Mouse (Mus musculus): ENCODE measurements around the gene Dnajc6. TPM values are rescaled to one million over a fixed set of nuclear protein-coding genes. Genes with fewer than 3 reads are reported as not detected.

Dnajc6 gene
- polyA plus RNA-seq, 1 experiment from 2014 or later, result 66.1 TPM

GRCm38 (mm10) chr4:101510904-101511210 is 14.4 kb downstream of the Dnajc6 start:
- 77% methylated on average over 5 of the region's 5 CpGs for WGBS

GRCm38 (mm10) chr4:101511768-101512521 is 15.5 kb downstream of the Dnajc6 start:
- no peaks in the 10 kb centered on the region for H3K27me3 ChIP-seq (ENCODE audit: control insufficient read depth, insufficient read depth, low read length)
- H3K4me2 ChIP-seq (replicated peaks), result no peak overlapping the region
- H3K9me3 ChIP-seq (ENCODE audit: control insufficient read depth, low read length), result no peaks in the 10 kb centered on the region
- 90% methylated on average over 5 of the region's 5 CpGs for WGBS
- no peak overlapping the region for H3K9ac ChIP-seq
- no peak overlapping the region for H3K27ac ChIP-seq
- no peak for ATAC-seq (ENCODE audit: low FRiP score)
- peaks cover 20% of the 10 kb centered on the region for H3K4me1 ChIP-seq (replicated peaks; ENCODE audit: control insufficient read depth, insufficient read depth, low read length)
- no peak for DNase-seq (ENCODE audit: low spot score)
- H3K4me3 ChIP-seq (replicated peaks; ENCODE audit: low read length), result no peak overlapping the region
- no peaks in the 10 kb centered on the region for H3K36me3 ChIP-seq (replicated peaks; ENCODE audit: control insufficient read depth, insufficient read depth)

More at GRCm38 (mm10) chr4:101510904-101511210, 14.4 kb downstream of the Dnajc6 start:
- no peaks in the 10 kb centered on the region for H3K36me3 ChIP-seq (replicated peaks; ENCODE audit: control insufficient read depth, insufficient read depth)
- H3K4me2 ChIP-seq (replicated peaks), result no peak overlapping the region
- no peaks in the 10 kb centered on the region for H3K9me3 ChIP-seq (ENCODE audit: control insufficient read depth, low read length)
- no peak overlapping the region for H3K9ac ChIP-seq
- peaks cover 20% of the 10 kb centered on the region for H3K4me1 ChIP-seq (replicated peaks; ENCODE audit: control insufficient read depth, insufficient read depth, low read length)
- H3K27ac ChIP-seq, result no peak overlapping the region
- no peak overlapping the region for H3K4me3 ChIP-seq (replicated peaks; ENCODE audit: low read length)
- DNase-seq (ENCODE audit: low spot score), result no peak
- no peak for ATAC-seq (ENCODE audit: low FRiP score)
- H3K27me3 ChIP-seq (ENCODE audit: control insufficient read depth, insufficient read depth, low read length), result no peaks in the 10 kb centered on the region

- no peak overlapping the region for H3K27ac ChIP-seq
- DNase-seq (ENCODE audit: low spot score), result no peak
- H3K36me3 ChIP-seq (replicated peaks; ENCODE audit: control insufficient read depth, insufficient read depth), result no peaks in the 10 kb centered on the region
- ATAC-seq (ENCODE audit: low FRiP score), result no peak
- no peaks in the 10 kb centered on the region for H3K9me3 ChIP-seq (ENCODE audit: control insufficient read depth, low read length)
- no peak overlapping the region for H3K9ac ChIP-seq
- H3K4me3 ChIP-seq (replicated peaks; ENCODE audit: low read length), result no peak overlapping the region
- peaks cover 20% of the 10 kb centered on the region for H3K4me1 ChIP-seq (replicated peaks; ENCODE audit: control insufficient read depth, insufficient read depth, low read length)
- no peak overlapping the region for H3K4me2 ChIP-seq (replicated peaks)
- H3K27me3 ChIP-seq (ENCODE audit: control insufficient read depth, insufficient read depth, low read length), result no peaks in the 10 kb centered on the region
- 94% methylated on average over 3 of the region's 3 CpGs for WGBS
These were observed 16.8 kb downstream of the Dnajc6 start for GRCm38 (mm10) chr4:101513251-101513650.

- H3K4me1 ChIP-seq (replicated peaks; ENCODE audit: control insufficient read depth, insufficient read depth, low read length), result no peaks in the 10 kb centered on the region
- WGBS, result 93% methylated on average over 14 of the region's 14 CpGs
- no peak for DNase-seq (ENCODE audit: low spot score)
These were observed 19.4 kb downstream of the Dnajc6 start for GRCm38 (mm10) chr4:101515853-101516252.

GRCm38 (mm10) chr4:101516434-101517168 is 20.2 kb downstream of the Dnajc6 start:
- DNase-seq (ENCODE audit: low spot score) (no peak), ATAC-seq (ENCODE audit: low FRiP score) (no peak)
- 85% methylated on average over 17 of the region's 17 CpGs for WGBS

More at GRCm38 (mm10) chr4:101515853-101516252, 19.4 kb downstream of the Dnajc6 start:
- H3K4me2 ChIP-seq (replicated peaks), result no peak overlapping the region
- H3K4me3 ChIP-seq (replicated peaks; ENCODE audit: low read length), result no peak overlapping the region
- no peaks in the 10 kb centered on the region for H3K27me3 ChIP-seq (ENCODE audit: control insufficient read depth, insufficient read depth, low read length)
- no peak overlapping the region for H3K27ac ChIP-seq
- H3K36me3 ChIP-seq (replicated peaks; ENCODE audit: control insufficient read depth, insufficient read depth), result no peaks in the 10 kb centered on the region
- ATAC-seq (ENCODE audit: low FRiP score), result no peak
- no peaks in the 10 kb centered on the region for H3K9me3 ChIP-seq (ENCODE audit: control insufficient read depth, low read length)
- no peak overlapping the region for H3K9ac ChIP-seq

GRCm38 (mm10) chr4:101531901-101532300 is 35.5 kb downstream of the Dnajc6 start:
- no peak for ATAC-seq (ENCODE audit: low FRiP score)
- no peak overlapping the region for H3K4me2 ChIP-seq (replicated peaks)
- 85% methylated on average over 4 of the region's 4 CpGs for WGBS

More at GRCm38 (mm10) chr4:101516434-101517168, 20.2 kb downstream of the Dnajc6 start:
- no peak overlapping the region for H3K9ac ChIP-seq
- H3K9me3 ChIP-seq (ENCODE audit: control insufficient read depth, low read length), result no peaks in the 10 kb centered on the region
- no peak overlapping the region for H3K4me3 ChIP-seq (replicated peaks; ENCODE audit: low read length)
- no peak overlapping the region for H3K4me2 ChIP-seq (replicated peaks)
- H3K27me3 ChIP-seq (ENCODE audit: control insufficient read depth, insufficient read depth, low read length), result no peaks in the 10 kb centered on the region
- no peak overlapping the region for H3K27ac ChIP-seq
- no peaks in the 10 kb centered on the region for H3K4me1 ChIP-seq (replicated peaks; ENCODE audit: control insufficient read depth, insufficient read depth, low read length)
- no peaks in the 10 kb centered on the region for H3K36me3 ChIP-seq (replicated peaks; ENCODE audit: control insufficient read depth, insufficient read depth)

GRCm38 (mm10) chr4:101540516-101540915 is 44.1 kb downstream of the Dnajc6 start:
- H3K27ac ChIP-seq, result no peak overlapping the region
- no peaks in the 10 kb centered on the region for H3K9me3 ChIP-seq (ENCODE audit: control insufficient read depth, low read length)
- no peak for DNase-seq (ENCODE audit: low spot score)
- H3K27me3 ChIP-seq (ENCODE audit: control insufficient read depth, insufficient read depth, low read length), result no peaks in the 10 kb centered on the region
- no peak overlapping the region for H3K4me3 ChIP-seq (replicated peaks; ENCODE audit: low read length)
- H3K9ac ChIP-seq, result no peak overlapping the region
- no peaks in the 10 kb centered on the region for H3K36me3 ChIP-seq (replicated peaks; ENCODE audit: control insufficient read depth, insufficient read depth)
- no peak for ATAC-seq (ENCODE audit: low FRiP score)
- WGBS, result 69% methylated on average over 4 of the region's 4 CpGs
- H3K4me2 ChIP-seq (replicated peaks), result no peak overlapping the region
- no peaks in the 10 kb centered on the region for H3K4me1 ChIP-seq (replicated peaks; ENCODE audit: control insufficient read depth, insufficient read depth, low read length)

More at GRCm38 (mm10) chr4:101531901-101532300, 35.5 kb downstream of the Dnajc6 start:
- Histone ChIP-seq H3K4me3 (replicated peaks; ENCODE audit: low read length) (no peak overlapping the region), H3K36me3 (replicated peaks; ENCODE audit: control insufficient read depth, insufficient read depth) (0 out of 2 replicates have a peak, but pooled peaks cover 5% of the 10 kb centered on the region), H3K9ac (no peak overlapping the region), H3K27ac (no peak overlapping the region), H3K27me3 (ENCODE audit: control insufficient read depth, insufficient read depth, low read length) (no peaks in the 10 kb centered on the region), H3K9me3 (ENCODE audit: control insufficient read depth, low read length) (peaks cover 7% of the 10 kb centered on the region; the same call in 1 of the 2 replicates), H3K4me1 (replicated peaks; ENCODE audit: control insufficient read depth, insufficient read depth, low read length) (no peaks in the 10 kb centered on the region)
- no peak for DNase-seq (ENCODE audit: low spot score)

GRCm38 (mm10) chr4:101549958-101550591 is 53.6 kb downstream of the Dnajc6 start:
- Histone ChIP-seq H3K4me2 (replicated peaks) (peak overlapping the region; percentile 75), H3K36me3 (replicated peaks; ENCODE audit: control insufficient read depth, insufficient read depth) (no peaks in the 10 kb centered on the region), H3K27ac (peak overlapping the region; percentile 98), H3K9ac (peak overlapping the region; percentile 89), H3K4me1 (replicated peaks; ENCODE audit: control insufficient read depth, insufficient read depth, low read length) (peaks cover 32% of the 10 kb centered on the region), H3K4me3 (replicated peaks; ENCODE audit: low read length) (peak overlapping the region; percentile 76), H3K27me3 (ENCODE audit: control insufficient read depth, insufficient read depth, low read length) (no peaks in the 10 kb centered on the region), H3K9me3 (ENCODE audit: control insufficient read depth, low read length) (no peaks in the 10 kb centered on the region)
- WGBS, result under 1% methylated on average over 33 of the region's 33 CpGs
- ATAC-seq (ENCODE audit: low FRiP score), result peak; percentile 84
- peak; percentile 60 for DNase-seq (ENCODE audit: low spot score)

- H3K4me2 ChIP-seq (replicated peaks), result peak overlapping the region; percentile 75
- H3K27ac ChIP-seq, result peak overlapping the region; percentile 98
- H3K9ac ChIP-seq, result peak overlapping the region; percentile 89
- peak; percentile 81 for ATAC-seq (ENCODE audit: low FRiP score)
- no peaks in the 10 kb centered on the region for H3K36me3 ChIP-seq (replicated peaks; ENCODE audit: control insufficient read depth, insufficient read depth)
- no peaks in the 10 kb centered on the region for H3K9me3 ChIP-seq (ENCODE audit: control insufficient read depth, low read length)
- peak; percentile 71 for DNase-seq (ENCODE audit: low spot score)
- H3K27me3 ChIP-seq (ENCODE audit: control insufficient read depth, insufficient read depth, low read length), result no peaks in the 10 kb centered on the region
- peak overlapping the region; percentile 76 for H3K4me3 ChIP-seq (replicated peaks; ENCODE audit: low read length)
- peaks cover 32% of the 10 kb centered on the region for H3K4me1 ChIP-seq (replicated peaks; ENCODE audit: control insufficient read depth, insufficient read depth, low read length)
- WGBS, result 0% methylated on average over 33 of the region's 33 CpGs
These were observed 54.3 kb downstream of the Dnajc6 start for GRCm38 (mm10) chr4:101550671-101551161.

All from hindbrain, embryonic 14.5 days (tissue).